In the genomic region with DNA sequence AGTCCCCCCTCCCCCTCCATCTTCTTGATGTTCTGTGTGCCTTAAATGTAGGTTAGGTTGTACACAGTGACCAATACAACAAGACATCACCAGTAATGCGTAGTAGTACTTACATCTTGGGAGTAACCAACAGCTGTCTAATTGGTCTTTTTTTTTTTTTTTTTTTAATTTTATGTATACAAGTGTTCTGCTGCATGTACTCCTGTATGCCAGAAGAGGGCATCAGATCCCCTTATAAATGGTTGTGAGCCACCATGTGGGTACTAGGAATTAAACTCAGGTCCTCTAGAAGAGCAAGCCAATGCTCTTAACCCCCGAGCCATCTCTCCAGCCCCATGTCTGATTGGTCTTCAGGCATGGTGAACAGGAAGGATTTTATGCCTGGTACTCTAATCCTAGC, we compare ENCODE assay signal across 17 mouse cellular contexts. TPM values are rescaled to one million over a fixed set of nuclear protein-coding genes. Genes with fewer than 3 reads are reported as not detected.
DNase-seq lines count a peak whose midpoint lies in the region; TF ChIP-seq lines count a peak whose summit lies in the region.
"Had no signal": no experiment of that assay in that cellular context is flagged by ENCODE, and none has a peak within 500 bp of the region (broad histone marks: within the 10 kb centered on the region; RNA-seq: fewer than 3 reads in every experiment).

No protein-coding gene starts in this region.

- TF ChIP-seq RAD21 in MEL (IDR thresholded peaks at IDR 0.05; ENCODE audit: low read depth, low read length) = no peak

- TF ChIP-seq CTCF in gastrocnemius, adult 2 months (IDR thresholded peaks at IDR 0.05) = peak; percentile 23
- peak; percentile 31; the same call in 1 of the 2 replicates for TF ChIP-seq CTCF in layer of hippocampus, adult 2 months (conservative IDR thresholded peaks at IDR 0.05)
- TF ChIP-seq CTCF in MEL (IDR thresholded peaks at IDR 0.05 in 2 of 3, conservative IDR thresholded peaks at IDR 0.05 in 1 of 3; ENCODE audit: control insufficient read depth in 1 of 3, insufficient read depth in 1 of 3, low read depth in 2 of 3, low read length in 3 of 3, poor library complexity in 1 of 3, severe bottlenecking in 1 of 3) = peak in 1 of 3 experiments; percentile 27; a peak in 2 of 6 replicates

- H3K9ac ChIP-seq in MEL (ENCODE audit: control insufficient read depth, low read depth, low read length, poor library complexity, severe bottlenecking) = no peak overlapping the region
- H3K9ac ChIP-seq: forebrain, embryonic 13.5 days; heart, embryonic 15.5 days; hindbrain, embryonic 15.5 days had no signal

- no peak for TF ChIP-seq POLR2A in MEL (IDR thresholded peaks at IDR 0.05; ENCODE audit: control insufficient read depth in 1 of 2, insufficient read depth in 1 of 2, low read depth in 1 of 2, low read length in 2 of 2, poor library complexity in 1 of 2)

- TF ChIP-seq EP300 in MEL (IDR thresholded peaks at IDR 0.05; ENCODE audit: low read depth in 1 of 2, low read length in 2 of 2) = no peak

- H3K27me3 ChIP-seq in MEL (ENCODE audit: control insufficient read depth in 1 of 2, insufficient read depth in 2 of 2, low read length in 2 of 2) = no peaks in the 10 kb centered on the region
- H3K27me3 ChIP-seq: forebrain, embryonic 13.5 days; heart, embryonic 15.5 days; hindbrain, embryonic 15.5 days had no signal

- no peaks in the 10 kb centered on the region for H3K4me1 ChIP-seq in MEL (ENCODE audit: control insufficient read depth in 1 of 2, insufficient read depth in 2 of 2, low read length in 2 of 2)
- H3K4me1 ChIP-seq: forebrain, embryonic 13.5 days; heart, embryonic 15.5 days had no signal

- H3K27ac ChIP-seq in gastrocnemius, adult 2 months = no peak overlapping the region
- no peak overlapping the region for H3K27ac ChIP-seq in layer of hippocampus, adult 2 months
- no peak overlapping the region for H3K27ac ChIP-seq in MEL (ENCODE audit: control insufficient read depth, low read depth, low read length)
- H3K27ac ChIP-seq: forebrain, embryonic 13.5 days; heart, embryonic 15.5 days; hindbrain, embryonic 15.5 days had no signal

- peaks cover 0 to 4% of the 10 kb centered on the region in 2 experiments; a peak in 1 of 4 replicates for H3K36me3 ChIP-seq in MEL (ENCODE audit: control insufficient read depth in 1 of 2, insufficient read depth in 2 of 2, low read length in 2 of 2)

- intact Hi-C loops in gastrocnemius, adult 2 months (cut with DNase I) = loop anchor here (10.0 kb wide), 1 partner anchor 329 kb away; no protein-coding TSS in a partner anchor
- intact Hi-C loops in gastrocnemius, postnatal 14 days (cut with DNase I; ENCODE audit: low total_unique reads) = no loop called here

- no peak overlapping the region for H3K4me3 ChIP-seq in gastrocnemius, adult 2 months
- H3K4me3 ChIP-seq in layer of hippocampus, adult 2 months = no peak overlapping the region
- no peak overlapping the region for H3K4me3 ChIP-seq in MEL (ENCODE audit: control insufficient read depth in 1 of 2, insufficient read depth in 1 of 2, low read depth in 2 of 2, low read length in 2 of 2)
- H3K4me3 ChIP-seq: forebrain, embryonic 13.5 days; heart, embryonic 15.5 days; hindbrain, embryonic 15.5 days had no signal

- no peaks in the 10 kb centered on the region for H3K79me2 ChIP-seq in MEL (ENCODE audit: control insufficient read depth, insufficient read depth, low read length, poor library complexity)

- DNase-seq in gastrocnemius, adult 2 months = no peak
- DNase-seq in gastrocnemius, postnatal 14 days = no peak
- no peak for DNase-seq in layer of hippocampus, adult 2 months (ENCODE audit: low spot score in 2 of 2)
- DNase-seq in layer of hippocampus, postnatal 14 days (ENCODE audit: low spot score in 2 of 2) = no peak
- DNase-seq in 416B (ENCODE audit: low read depth) (peak; percentile 5), MEL (ENCODE audit: low read depth, low spot score) (peak; percentile 28)
- no peak for DNase-seq in cerebellum, adult 9-10 months
- DNase-seq in heart, postnatal 4 days = no peak
- DNase-seq: adrenal gland, postnatal 14 days; cerebellum, adult 11-12 months; cerebellum, adult 9-11 months; cerebellum, postnatal 36 days; heart, adult 18-20 months had no signal

- no peaks in the 10 kb centered on the region for H3K9me3 ChIP-seq in MEL (replicated peaks; ENCODE audit: insufficient read depth, low read length)
- H3K9me3 ChIP-seq: forebrain, embryonic 13.5 days; G1E; heart, embryonic 15.5 days; hindbrain, embryonic 15.5 days had no signal

TF ChIP-seq in MEL, 35 proteins besides CTCF, POLR2A, EP300 and RAD21:
- TF ChIP-seq NELFE (IDR thresholded peaks at IDR 0.05; ENCODE audit: low read depth, low read length) (no peak), CHD2 (IDR thresholded peaks at IDR 0.05; ENCODE audit: low read length) (no peak), UBTF (IDR thresholded peaks at IDR 0.05; ENCODE audit: borderline replicate concordance, insufficient read depth, low read depth, low read length) (no peak), MEF2A (IDR thresholded peaks at IDR 0.05; ENCODE audit: extremely low read depth, insufficient replicate concordance, low read depth, low read length, poor library complexity, severe bottlenecking) (no peak), ZNF384 (IDR thresholded peaks at IDR 0.05; ENCODE audit: low read depth, low read length) (peak; percentile 85), NRF1 (IDR thresholded peaks at IDR 0.05; ENCODE audit: insufficient read depth, low read depth, low read length, poor library complexity, severe bottlenecking) (no peak), ZMIZ1 (IDR thresholded peaks at IDR 0.05; ENCODE audit: low read depth, low read length) (no peak), MYC (IDR thresholded peaks at IDR 0.05; ENCODE audit: low read depth, low read length) (no peak)
TF ChIP-seq in MEL: peak in this region for 1.

RNA-seq across cellular contexts. Expression of a gene that starts 44.0 kb away (rescaled TPM):
- 10 to 100 TPM; 12.1 to 12.6 TPM for total RNA-seq in gastrocnemius, adult 2 months (2021)
- total RNA-seq in gastrocnemius, postnatal 14 days (2021) = 10 to 100 TPM; 10.1 to 11.6 TPM
- 10 to 100 TPM; 30.7 to 31.3 TPM for total RNA-seq in layer of hippocampus, adult 2 months (2021)
- 10 to 100 TPM; 37.2 to 38.3 TPM for total RNA-seq in layer of hippocampus, postnatal 14 days (2021)
- 13.5 and 15.5 TPM in 2 replicates for total RNA-seq in MEL (2012; rRNA removed)
- 10 to 100 TPM; 18.6 to 50.5 TPM for polyA plus RNA-seq in MEL (2012; ENCODE audit: insufficient read depth in 1 of 2, insufficient read length in 2 of 2, low read depth in 1 of 2, low replicate concordance in 2 of 2, missing spikeins in 1 of 2)
- total RNA-seq in heart, postnatal 4 days (2021) = 10 to 100 TPM; 17.9 to 18.3 TPM

Comparison
In these comparisons a context has a peak if more than half of its experiments do, and no peak if none do; other contexts are left out.
1. DNase-seq: peak in 416B (single experiment) and MEL (single experiment); none in gastrocnemius, adult 2 months (single experiment), gastrocnemius, postnatal 14 days (single experiment), layer of hippocampus, adult 2 months (0 of 2), layer of hippocampus, postnatal 14 days (0 of 2), cerebellum, adult 9-10 months (single experiment) and heart, postnatal 4 days (single experiment).